9 mouse cellular contexts compared by ENCODE assay signal in the genomic region with DNA sequence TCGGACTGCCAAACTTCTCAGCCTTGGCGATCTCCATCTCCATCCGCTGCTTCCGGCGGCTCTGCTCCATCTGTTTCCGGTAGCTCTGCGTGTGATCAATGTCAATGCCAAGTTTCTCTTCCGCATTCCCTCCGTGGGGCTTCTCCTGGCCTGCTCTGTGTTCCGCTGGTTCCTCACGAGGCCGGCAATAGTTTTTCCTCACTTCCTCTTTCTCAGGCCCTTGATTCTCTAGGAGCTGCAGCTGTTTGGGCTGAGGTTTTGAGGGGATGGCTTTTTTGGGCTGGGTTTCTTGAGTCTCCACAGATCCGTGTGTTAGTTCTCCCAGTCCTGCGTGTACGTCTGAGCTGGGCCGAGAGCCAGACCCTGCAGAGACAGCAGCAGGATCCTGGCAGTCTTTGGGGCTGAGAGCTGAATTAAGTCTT. TPM values are rescaled to one million over a fixed set of nuclear protein-coding genes. Genes with fewer than 3 reads are reported as not detected.
DNase-seq lines count a peak whose midpoint lies in the region; ATAC-seq lines count a peak whose summit lies in the region.
"Had no signal": no experiment of that assay in that cellular context is flagged by ENCODE, and none has a peak within 500 bp of the region (broad histone marks: within the 10 kb centered on the region; RNA-seq: fewer than 3 reads in every experiment).

No protein-coding gene starts in this region.

- H3K9ac ChIP-seq in limb, embryonic 13.5 days: no peak overlapping the region
- H3K9ac ChIP-seq in stomach, embryonic 16.5 days (ENCODE audit: low read length): no peak overlapping the region
- H3K9ac ChIP-seq: liver, embryonic 15.5 days had no signal

- H3K4me2 ChIP-seq in limb, embryonic 13.5 days (replicated peaks): no peak overlapping the region
- no peak overlapping the region for H3K4me2 ChIP-seq in stomach, embryonic 16.5 days (ENCODE audit: low read depth, low read length)
- H3K4me2 ChIP-seq: liver, embryonic 15.5 days had no signal

- no peaks in the 10 kb centered on the region for H3K9me3 ChIP-seq in limb, embryonic 13.5 days
- H3K9me3 ChIP-seq in limb, embryonic 10.5 days (replicated peaks): no peaks in the 10 kb centered on the region
- H3K9me3 ChIP-seq in stomach, embryonic 16.5 days (replicated peaks; ENCODE audit: control insufficient read depth, low read length): no peaks in the 10 kb centered on the region
- H3K9me3 ChIP-seq: liver, embryonic 15.5 days had no signal

- peak; percentile 57; the same call in 1 of the 2 replicates for ATAC-seq in limb, embryonic 13.5 days (ENCODE audit: low FRiP score, low read depth)
- peak; percentile 68 for ATAC-seq in stomach, embryonic 16.5 days (ENCODE audit: insufficient read depth, low FRiP score)

- H3K4me3 ChIP-seq in limb, embryonic 13.5 days: no peak overlapping the region
- H3K4me3 ChIP-seq in limb, embryonic 10.5 days: no peak overlapping the region
- H3K4me3 ChIP-seq in stomach, embryonic 16.5 days (replicated peaks; ENCODE audit: low read length): no peak overlapping the region
- H3K4me3 ChIP-seq: liver, embryonic 15.5 days had no signal

- peak overlapping the region; percentile 28; the same call in 1 of the 2 replicates for H3K27ac ChIP-seq in limb, embryonic 13.5 days
- H3K27ac ChIP-seq in limb, embryonic 10.5 days: no peak overlapping the region
- peak overlapping the region; percentile 81 for H3K27ac ChIP-seq in stomach, embryonic 16.5 days (ENCODE audit: low read length)
- H3K27ac ChIP-seq: liver, embryonic 15.5 days had no signal

- peaks cover 98% of the 10 kb centered on the region for H3K36me3 ChIP-seq in limb, embryonic 13.5 days
- peaks cover 100% of the 10 kb centered on the region for H3K36me3 ChIP-seq in limb, embryonic 10.5 days
- H3K36me3 ChIP-seq in stomach, embryonic 16.5 days (ENCODE audit: control insufficient read depth, insufficient read depth, low read length): peaks cover 69% of the 10 kb centered on the region

- H3K27me3 ChIP-seq in limb, embryonic 13.5 days: no peaks in the 10 kb centered on the region
- no peaks in the 10 kb centered on the region for H3K27me3 ChIP-seq in limb, embryonic 10.5 days (ENCODE audit: low read depth, poor library complexity, severe bottlenecking)
- H3K27me3 ChIP-seq in stomach, embryonic 16.5 days (ENCODE audit: control insufficient read depth, insufficient read depth, low read length): no peaks in the 10 kb centered on the region
- H3K27me3 ChIP-seq: liver, embryonic 15.5 days had no signal

- WGBS in limb, embryonic 13.5 days: 90% methylated on average over 16 of the region's 16 CpGs
- whole genome bisulfite sequencing in limb, embryonic 10.5 days: 94% methylated on average over 16 of the region's 16 CpGs
- WGBS in stomach, embryonic 16.5 days: 58% methylated on average over 16 of the region's 16 CpGs

- no peak for DNase-seq in limb, embryonic 10.5 days (ENCODE audit: low spot score)
- DNase-seq in cerebellum, adult 11 months: peak; percentile 90
- DNase-seq in gastrocnemius, adult 18-20 months (ENCODE audit: low spot score): peak; percentile 63
- peak; percentile 67 to 85 for DNase-seq in layer of hippocampus, adult 18-20 months (ENCODE audit: low spot score in 2 of 2)
- peak; percentile 75 to 82 for DNase-seq in lung, postnatal 4 days
- DNase-seq in ovary, adult 18-20 months (ENCODE audit: low spot score): no peak

- H3K4me1 ChIP-seq in limb, embryonic 13.5 days: no peaks in the 10 kb centered on the region
- 0 out of 2 replicates have a peak, but pooled peaks cover 3% of the 10 kb centered on the region for H3K4me1 ChIP-seq in limb, embryonic 10.5 days
- no peaks in the 10 kb centered on the region; the same call in 1 of the 2 replicates for H3K4me1 ChIP-seq in stomach, embryonic 16.5 days (ENCODE audit: control insufficient read depth, insufficient read depth, low read length)

RNA-seq across cellular contexts. Expression of a gene that starts 33.2 kb away (rescaled TPM):
- polyA plus RNA-seq in limb, embryonic 13.5 days (2015; fragmentation: Nextera tagmentation; extraction: Ambion mirVana): 48.6 and 48.7 TPM in 2 replicates
- 60.6 and 66.5 TPM in 2 replicates for polyA plus RNA-seq in limb, embryonic 10.5 days (2016; fragmentation: Nextera tagmentation; extraction: Ambion mirVana)
- 10 to 100 TPM; 29.2 to 32.2 TPM for total RNA-seq in gastrocnemius, adult 18-20 months (2021)
- total RNA-seq in layer of hippocampus, adult 18-20 months (2021): 10 to 100 TPM; 32.4 to 36.4 TPM
- 31.8 and 35.6 TPM in 2 replicates for polyA plus RNA-seq in stomach, embryonic 16.5 days (2015; fragmentation: Nextera tagmentation; extraction: Ambion mirVana)

RNA-seq across cellular contexts. Expression of a gene that starts 41.8 kb away (rescaled TPM):
- not detected in 2 replicates for polyA plus RNA-seq in limb, embryonic 13.5 days (2015; fragmentation: Nextera tagmentation; extraction: Ambion mirVana)
- polyA plus RNA-seq in limb, embryonic 10.5 days (2016; fragmentation: Nextera tagmentation; extraction: Ambion mirVana): not detected in 2 replicates
- total RNA-seq in gastrocnemius, adult 18-20 months (2021): 1 to 10 TPM in 1 of 2 experiments, under 1 TPM in 1; 0.87 to 1.0 TPM
- total RNA-seq in layer of hippocampus, adult 18-20 months (2021): 1 to 10 TPM; 2.4 to 3.9 TPM
- polyA plus RNA-seq in stomach, embryonic 16.5 days (2015; fragmentation: Nextera tagmentation; extraction: Ambion mirVana): not detected in 2 replicates
- polyA plus RNA-seq: liver, embryonic 15.5 days had no signal

RNA-seq across cellular contexts. Expression of a gene that starts 57.1 kb away (rescaled TPM):
- polyA plus RNA-seq in limb, embryonic 13.5 days (2015; fragmentation: Nextera tagmentation; extraction: Ambion mirVana): 0.06 and 0.10 TPM in 2 replicates
- 0.05 and 0.06 TPM in 2 replicates for polyA plus RNA-seq in limb, embryonic 10.5 days (2016; fragmentation: Nextera tagmentation; extraction: Ambion mirVana)
- 100 to 1,000 TPM; 331 to 560 TPM for total RNA-seq in gastrocnemius, adult 18-20 months (2021)
- not detected for total RNA-seq in layer of hippocampus, adult 18-20 months (2021)
- polyA plus RNA-seq in stomach, embryonic 16.5 days (2015; fragmentation: Nextera tagmentation; extraction: Ambion mirVana): 5.6 and 5.8 TPM in 2 replicates

Comparison
In these comparisons a context has a peak if more than half of its experiments do, and no peak if none do; other contexts are left out.
1. DNase-seq: peak in cerebellum, adult 11 months (single experiment), gastrocnemius, adult 18-20 months (single experiment), layer of hippocampus, adult 18-20 months (2 of 2) and lung, postnatal 4 days (2 of 2); none in limb, embryonic 10.5 days (single experiment) and ovary, adult 18-20 months (single experiment).